Mouse (Mus musculus): ENCODE data around the gene Otogl.

GRCm38 (mm10) chr10:107956588-107956987 lies 44.7 kb upstream of the Otogl start:
- TF ChIP-seq CTCF (IDR thresholded peaks at IDR 0.05; ENCODE audit: borderline replicate concordance, extremely low read depth, insufficient read depth, insufficient read length) (no peak), POLR2A (IDR thresholded peaks at IDR 0.05; ENCODE audit: borderline replicate concordance, extremely low read depth, insufficient read depth, insufficient read length, poor library complexity, severe bottlenecking) (no peak)

Data from brain, embryonic 14.5 days (tissue).